Mouse (Mus musculus): Measurements from ENCODE around the gene Sf3a1. TPM values are rescaled to one million over a fixed set of nuclear protein-coding genes. Genes with fewer than 3 reads are reported as not detected.
A peak's percentile ranks its signal among the peaks of the same experiment; 100 is the strongest.

The Sf3a1 gene
- polyA plus RNA-seq, 1 experiment from 2014 or later = 71.6 TPM

DNA sequence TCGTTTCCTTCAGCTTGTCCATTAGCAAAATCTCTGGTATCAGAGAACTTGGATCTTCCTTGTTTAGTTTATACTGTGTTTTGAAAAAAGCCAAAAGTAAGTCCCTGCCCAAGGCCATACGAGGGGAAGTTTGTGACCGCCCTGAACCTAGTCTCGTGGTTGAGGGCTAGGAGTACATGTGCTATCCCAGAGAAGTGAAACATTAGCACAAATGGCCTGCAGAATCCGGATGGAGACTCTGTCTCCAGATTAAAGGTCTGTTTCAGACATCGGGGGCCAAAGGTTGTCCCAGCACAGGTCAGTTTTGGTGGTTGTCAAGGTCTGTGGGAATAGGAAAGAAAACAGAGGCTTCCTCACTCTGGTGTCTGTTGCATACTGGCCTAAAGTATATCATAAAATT lies 29.0 kb downstream of the Sf3a1 start:
- no peak overlapping the region for H3K4me3 ChIP-seq
- ATAC-seq (ENCODE audit: insufficient number of reproducible peaks, insufficient read depth, low FRiP score, low TSS enrichment, low read depth) = no peak
- H3K36me3 ChIP-seq = 0 out of 2 replicates have a peak, but pooled peaks cover 3% of the 10 kb centered on the region
- H3K27me3 ChIP-seq = no peaks in the 10 kb centered on the region
- H3K4me1 ChIP-seq = peaks cover 58% of the 10 kb centered on the region
- H3K27ac ChIP-seq = no peak overlapping the region
- H3K9ac ChIP-seq = no peak overlapping the region
- 0 out of 2 replicates have a peak overlapping the region, but pooled peaks have one; percentile 86 for H3K4me2 ChIP-seq
- no peaks in the 10 kb centered on the region for H3K9me3 ChIP-seq
- WGBS = 86% methylated on average over 6 of the region's 6 CpGs

DNA sequence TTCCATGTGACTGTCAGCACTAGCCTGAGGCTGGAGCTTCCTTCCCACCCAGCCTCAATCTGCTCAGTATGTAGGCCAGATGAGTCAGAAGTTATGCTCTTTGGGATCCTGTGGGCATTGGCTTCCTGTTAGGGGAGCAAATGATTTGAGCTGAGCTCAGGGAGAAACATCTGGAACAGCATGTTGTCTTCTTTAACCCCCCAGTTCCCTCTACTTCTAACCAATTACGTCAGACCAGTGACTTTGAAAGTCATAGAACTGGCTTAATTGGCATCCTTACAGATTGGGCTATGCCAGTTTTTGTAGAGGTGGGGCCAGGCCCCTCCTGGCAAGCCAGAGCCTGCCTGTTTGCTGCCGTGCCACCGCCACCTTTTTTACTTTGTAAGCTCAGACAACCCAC lies 30.5 kb downstream of the Sf3a1 start:
- H3K27me3 ChIP-seq = no peaks in the 10 kb centered on the region
- peaks cover 58% of the 10 kb centered on the region for H3K4me1 ChIP-seq
- peak overlapping the region; percentile 39; the same call in 1 of the 2 replicates for H3K27ac ChIP-seq
- H3K9me3 ChIP-seq = no peaks in the 10 kb centered on the region
- 0 out of 2 replicates have a peak overlapping the region, but pooled peaks have one; percentile 14 for H3K4me2 ChIP-seq
- H3K9ac ChIP-seq = peak overlapping the region; percentile 12; the same call in 1 of the 2 replicates
- H3K4me3 ChIP-seq = no peak overlapping the region
- no peak for ATAC-seq (ENCODE audit: insufficient number of reproducible peaks, insufficient read depth, low FRiP score, low TSS enrichment, low read depth)
- H3K36me3 ChIP-seq = peaks cover 3% of the 10 kb centered on the region; the same call in 1 of the 2 replicates
- 55% methylated on average over 3 of the region's 3 CpGs for WGBS

DNA sequence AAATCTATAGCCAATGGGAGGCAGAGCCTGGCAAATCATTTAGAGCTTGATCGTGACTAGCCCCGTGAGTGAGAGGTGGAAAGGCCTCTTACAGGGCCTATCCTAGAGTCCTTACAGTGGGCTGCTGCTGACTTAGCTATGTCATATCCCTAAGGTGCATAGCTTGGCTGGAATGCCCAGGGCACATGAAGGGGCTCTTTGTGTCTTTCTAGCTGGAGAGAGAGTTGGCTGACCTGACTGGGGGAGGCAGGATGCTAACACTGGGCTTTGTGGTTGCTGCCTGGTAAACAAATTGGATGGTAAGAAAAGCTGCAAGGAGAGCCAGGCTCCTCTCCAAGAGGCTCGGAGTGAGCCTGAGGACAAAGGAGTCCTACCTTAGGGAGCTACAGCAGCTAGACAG lies 32.6 kb downstream of the Sf3a1 start:
- peak overlapping the region; percentile 75; the same call in 1 of the 2 replicates for H3K27ac ChIP-seq
- H3K36me3 ChIP-seq = peaks cover 3% of the 10 kb centered on the region; the same call in 1 of the 2 replicates
- no peak overlapping the region for H3K9ac ChIP-seq
- WGBS = 61% methylated on average over 3 of the region's 3 CpGs
- H3K4me3 ChIP-seq = no peak overlapping the region
- H3K4me1 ChIP-seq = peaks cover 66% of the 10 kb centered on the region
- H3K4me2 ChIP-seq = no peak overlapping the region
- ATAC-seq (ENCODE audit: insufficient number of reproducible peaks, insufficient read depth, low FRiP score, low TSS enrichment, low read depth) = no peak
- H3K27me3 ChIP-seq = no peaks in the 10 kb centered on the region
- no peaks in the 10 kb centered on the region for H3K9me3 ChIP-seq

DNA sequence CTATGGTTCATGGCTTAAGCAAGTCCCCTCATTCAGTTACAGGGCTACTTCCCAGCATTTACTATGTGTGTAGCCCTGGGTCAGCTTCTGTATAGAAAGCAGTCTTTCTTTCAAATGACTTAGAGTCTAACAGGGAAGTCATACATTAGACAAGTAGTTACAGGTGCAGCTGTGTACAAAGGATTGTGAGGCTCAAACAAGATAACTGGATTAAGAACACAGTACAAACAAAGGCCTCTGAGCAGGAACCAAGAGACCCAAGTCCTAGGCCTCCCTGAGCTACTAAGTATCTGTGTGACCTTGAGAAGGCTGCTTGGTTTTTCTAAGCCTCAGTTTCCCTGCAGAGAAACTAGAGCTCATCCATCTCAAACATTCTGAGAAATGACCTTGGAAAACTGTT lies 33.3 kb downstream of the Sf3a1 start:
- Histone ChIP-seq H3K27ac (no peak overlapping the region), H3K4me2 (no peak overlapping the region), H3K36me3 (peaks cover 3% of the 10 kb centered on the region; the same call in 1 of the 2 replicates), H3K27me3 (no peaks in the 10 kb centered on the region), H3K9me3 (no peaks in the 10 kb centered on the region), H3K9ac (no peak overlapping the region), H3K4me1 (peaks cover 60% of the 10 kb centered on the region), H3K4me3 (no peak overlapping the region)
- no peak for ATAC-seq (ENCODE audit: insufficient number of reproducible peaks, insufficient read depth, low FRiP score, low TSS enrichment, low read depth)

DNA sequence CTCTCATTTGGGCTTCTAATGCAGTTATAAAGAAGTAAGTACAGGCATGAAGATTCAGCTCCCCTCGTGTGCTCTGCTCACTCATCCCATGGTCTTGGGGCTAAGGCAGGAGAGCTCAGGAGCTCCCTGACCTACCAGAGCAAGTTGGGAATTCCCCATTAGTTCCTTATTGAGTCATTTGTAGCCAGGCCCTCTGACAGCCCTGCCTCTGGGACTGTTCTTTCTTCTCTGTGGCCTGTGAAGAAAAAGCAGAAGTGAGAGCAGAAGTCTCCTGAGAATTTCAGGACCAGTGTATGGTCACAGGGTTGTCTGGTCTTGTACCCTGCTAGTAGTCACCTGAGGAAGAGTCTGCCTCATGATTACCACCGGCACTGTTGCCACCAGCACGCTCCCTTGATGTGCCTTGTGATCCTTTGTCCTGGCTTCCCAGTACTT lies 35.5 kb downstream of the Sf3a1 start:
- WGBS = 76% methylated on average over 3 of the region's 3 CpGs
- Histone ChIP-seq H3K36me3 (peaks cover 3% of the 10 kb centered on the region; the same call in 1 of the 2 replicates), H3K4me1 (peaks cover 53% of the 10 kb centered on the region), H3K4me3 (no peak overlapping the region), H3K27ac (no peak overlapping the region), H3K27me3 (no peaks in the 10 kb centered on the region), H3K9ac (no peak overlapping the region), H3K4me2 (no peak overlapping the region), H3K9me3 (no peaks in the 10 kb centered on the region)
- ATAC-seq (ENCODE audit: insufficient number of reproducible peaks, insufficient read depth, low FRiP score, low TSS enrichment, low read depth) = no peak

DNA sequence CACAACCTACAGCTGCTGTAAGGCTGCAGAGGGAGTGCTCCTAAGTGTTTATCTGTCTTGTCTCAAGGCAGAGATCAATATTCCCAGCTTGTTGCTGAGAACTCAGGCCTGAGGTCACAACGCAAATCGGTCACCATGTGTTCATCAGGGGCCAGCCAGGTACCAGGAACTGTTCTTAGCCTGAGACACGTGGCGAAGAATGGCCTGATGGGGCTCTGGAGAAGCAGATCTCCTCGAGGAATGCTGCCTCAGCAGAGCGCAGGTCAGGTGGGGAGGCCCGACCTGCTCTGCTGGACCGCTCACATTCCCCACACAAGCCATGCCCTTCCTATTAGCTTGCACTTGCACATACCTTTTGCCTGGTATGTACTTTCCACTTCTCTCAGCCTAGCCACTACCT lies 36.5 kb downstream of the Sf3a1 start:
- 59% methylated on average over 8 of the region's 8 CpGs for WGBS
- H3K27me3 ChIP-seq = no peaks in the 10 kb centered on the region
- peaks cover 3% of the 10 kb centered on the region; the same call in 1 of the 2 replicates for H3K36me3 ChIP-seq
- peaks cover 42% of the 10 kb centered on the region for H3K4me1 ChIP-seq
- H3K9ac ChIP-seq = peak overlapping the region; percentile 32; the same call in 1 of the 2 replicates
- ATAC-seq (ENCODE audit: insufficient number of reproducible peaks, insufficient read depth, low FRiP score, low TSS enrichment, low read depth) = no peak
- H3K4me3 ChIP-seq = no peak overlapping the region
- H3K4me2 ChIP-seq = no peak overlapping the region
- H3K9me3 ChIP-seq = no peaks in the 10 kb centered on the region
- no peak overlapping the region for H3K27ac ChIP-seq

DNA sequence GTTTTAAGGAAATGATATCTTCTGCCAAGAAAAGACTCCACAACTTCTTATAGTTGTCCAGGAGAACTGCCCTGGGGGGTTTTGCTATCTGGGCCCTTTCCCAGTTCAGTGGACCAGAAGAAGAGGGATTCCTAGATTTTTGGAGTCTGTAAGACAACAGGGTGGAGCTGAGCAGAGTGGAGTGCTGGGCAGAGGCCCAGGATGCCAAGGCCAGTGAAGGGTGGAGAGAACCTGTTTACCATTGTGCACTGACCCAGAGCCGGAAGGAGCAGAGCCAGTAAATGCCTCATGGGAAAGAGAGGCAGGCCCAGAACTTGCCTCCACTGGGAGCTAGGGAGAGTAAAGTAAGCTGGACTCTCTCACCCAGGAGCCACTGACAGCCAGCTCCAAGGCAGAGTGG lies 37.5 kb downstream of the Sf3a1 start:
- H3K4me3 ChIP-seq = no peak overlapping the region
- H3K27ac ChIP-seq = no peak overlapping the region
- no peaks in the 10 kb centered on the region; the same call in 1 of the 2 replicates for H3K36me3 ChIP-seq
- H3K9ac ChIP-seq = no peak overlapping the region
- ATAC-seq (ENCODE audit: insufficient number of reproducible peaks, insufficient read depth, low FRiP score, low TSS enrichment, low read depth) = no peak
- H3K4me1 ChIP-seq = peaks cover 34% of the 10 kb centered on the region
- H3K4me2 ChIP-seq = no peak overlapping the region
- H3K27me3 ChIP-seq = no peaks in the 10 kb centered on the region
- no peaks in the 10 kb centered on the region for H3K9me3 ChIP-seq
- WGBS = 71% methylated on average over 1 of the region's 1 CpGs

DNA sequence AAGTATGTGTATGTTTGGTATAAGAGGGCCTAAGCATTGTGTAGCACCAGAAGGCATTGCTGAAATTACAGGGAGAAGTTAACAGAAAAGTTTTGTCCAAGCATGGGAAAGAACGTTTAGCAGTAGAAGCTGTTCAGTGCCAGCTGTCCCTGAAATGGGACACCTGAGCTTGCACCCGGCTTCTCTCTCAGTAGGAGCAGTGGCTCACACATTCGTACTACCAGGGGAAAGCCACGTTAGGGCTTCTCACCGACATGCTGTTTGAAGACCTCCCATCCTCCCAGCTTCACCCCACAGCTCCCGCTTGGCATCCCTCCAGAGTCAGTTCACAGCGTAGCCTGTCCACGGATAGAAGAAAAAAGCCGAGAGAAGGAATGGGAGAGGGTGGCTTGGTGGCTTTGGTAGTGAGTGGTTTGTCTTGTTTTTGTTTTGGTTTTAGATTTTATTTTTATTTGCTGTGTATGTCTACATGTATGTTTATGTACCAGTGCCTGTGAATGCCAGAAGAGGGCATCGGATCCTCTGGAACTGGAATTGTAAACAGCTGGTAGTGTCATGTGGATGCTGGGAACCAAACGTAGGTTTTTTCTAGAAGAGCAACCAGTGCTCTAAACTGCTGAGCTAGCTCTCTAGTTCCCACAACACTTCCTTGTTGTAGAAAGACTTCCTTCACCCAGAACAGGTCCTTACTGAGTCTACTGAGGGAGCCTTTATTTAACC lies 42.0 kb downstream of the Sf3a1 start:
- WGBS = 75% methylated on average over 11 of the region's 11 CpGs
- Histone ChIP-seq H3K36me3 (peaks cover 17% of the 10 kb centered on the region), H3K4me2 (no peak overlapping the region), H3K27ac (no peak overlapping the region), H3K9ac (no peak overlapping the region), H3K9me3 (no peaks in the 10 kb centered on the region), H3K4me1 (peaks cover 15% of the 10 kb centered on the region), H3K4me3 (no peak overlapping the region), H3K27me3 (no peaks in the 10 kb centered on the region)
- no peak for ATAC-seq (ENCODE audit: insufficient number of reproducible peaks, insufficient read depth, low FRiP score, low TSS enrichment, low read depth)

DNA sequence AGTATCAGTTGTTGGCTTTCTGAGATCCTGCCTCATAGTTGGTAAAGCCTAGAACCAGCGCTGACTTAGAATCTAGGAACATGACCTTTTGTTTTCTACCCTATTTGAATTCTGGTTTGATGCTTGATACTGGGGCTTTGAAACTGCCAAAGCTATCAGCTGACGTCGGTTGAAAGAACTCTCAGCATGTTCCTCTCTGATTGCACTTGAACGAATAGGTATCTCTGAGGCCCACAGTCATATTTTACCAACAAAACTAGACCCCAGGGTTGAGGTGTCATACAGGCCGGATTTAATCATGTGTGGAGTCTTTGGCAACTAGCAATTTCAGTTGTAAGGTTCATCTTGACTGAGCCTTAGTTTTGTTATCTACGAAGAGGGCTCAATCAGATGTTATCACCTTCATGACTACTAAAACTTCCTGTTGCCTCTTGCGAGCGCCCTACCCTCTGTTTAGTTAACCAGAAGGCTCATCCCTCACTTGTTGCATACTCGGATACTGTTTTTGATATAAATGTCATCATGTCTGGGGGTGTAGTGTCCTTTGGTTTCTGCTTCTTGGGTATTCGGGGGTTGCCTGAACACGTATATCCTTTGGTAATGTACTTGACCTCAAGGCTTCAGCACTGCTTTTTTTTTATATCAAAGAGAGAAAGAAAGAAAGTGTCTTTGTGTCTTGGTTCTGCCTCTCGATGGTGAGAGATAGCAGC lies 43.0 kb downstream of the Sf3a1 start:
- no peak for ATAC-seq (ENCODE audit: insufficient number of reproducible peaks, insufficient read depth, low FRiP score, low TSS enrichment, low read depth)
- peaks cover 28% of the 10 kb centered on the region for H3K36me3 ChIP-seq
- H3K4me3 ChIP-seq = no peak overlapping the region
- H3K9ac ChIP-seq = no peak overlapping the region
- WGBS = 83% methylated on average over 12 of the region's 12 CpGs
- no peaks in the 10 kb centered on the region for H3K27me3 ChIP-seq
- H3K4me1 ChIP-seq = peaks cover 13% of the 10 kb centered on the region
- H3K27ac ChIP-seq = no peak overlapping the region
- no peaks in the 10 kb centered on the region for H3K9me3 ChIP-seq
- no peak overlapping the region for H3K4me2 ChIP-seq

DNA sequence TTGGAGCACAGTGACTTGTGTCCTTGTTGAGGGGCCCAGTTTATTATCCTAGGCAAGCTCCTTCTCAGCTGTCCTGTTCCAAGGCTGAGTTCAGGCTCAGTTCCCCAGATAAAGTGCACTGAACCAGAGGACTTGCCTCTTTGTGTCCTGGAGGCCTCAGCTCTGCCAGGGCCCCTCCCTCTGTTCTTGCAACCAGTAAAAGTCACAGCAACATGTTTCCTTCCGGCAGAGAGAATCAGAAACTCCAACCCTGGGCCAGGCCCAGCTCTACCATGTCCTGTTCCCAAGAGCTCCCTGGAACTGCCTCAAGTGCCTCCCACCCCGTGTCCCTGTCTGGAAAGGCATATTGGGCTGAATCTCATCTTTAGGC lies 43.5 kb downstream of the Sf3a1 start:
- H3K27ac ChIP-seq = no peak overlapping the region
- H3K9me3 ChIP-seq = no peaks in the 10 kb centered on the region
- peaks cover 13% of the 10 kb centered on the region for H3K4me1 ChIP-seq
- 55% methylated on average over 2 of the region's 2 CpGs for WGBS
- no peaks in the 10 kb centered on the region for H3K27me3 ChIP-seq
- peaks cover 33% of the 10 kb centered on the region for H3K36me3 ChIP-seq
- H3K9ac ChIP-seq = no peak overlapping the region
- ATAC-seq (ENCODE audit: insufficient number of reproducible peaks, insufficient read depth, low FRiP score, low TSS enrichment, low read depth) = no peak
- H3K4me3 ChIP-seq = no peak overlapping the region
- H3K4me2 ChIP-seq = no peak overlapping the region

DNA sequence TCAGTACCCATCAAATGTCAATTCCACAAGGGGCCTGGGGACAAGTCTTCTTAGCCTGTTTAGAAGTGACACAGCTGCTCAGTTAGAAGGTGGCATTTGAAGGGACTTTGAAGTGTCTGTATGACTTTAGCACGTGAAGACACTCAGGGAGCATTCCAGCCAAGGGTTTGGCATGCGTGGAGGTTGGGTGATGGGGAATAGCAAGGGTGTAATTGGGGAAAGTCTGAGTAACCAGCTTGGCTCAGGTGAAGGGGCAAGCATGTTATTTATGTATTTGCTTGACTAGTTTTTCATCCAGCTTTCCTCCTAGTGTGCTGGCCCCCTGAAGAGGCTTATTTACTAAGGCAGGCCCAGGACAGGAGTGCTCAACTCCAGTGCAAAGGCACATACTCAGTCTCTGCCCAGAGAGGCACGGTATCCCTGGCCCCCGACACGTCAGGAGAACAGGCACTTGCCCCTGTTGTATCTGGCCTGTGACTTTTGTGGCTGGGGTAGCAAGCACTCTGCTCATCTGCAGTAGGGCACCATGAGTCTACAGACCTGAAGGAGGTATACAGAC lies 45.0 kb downstream of the Sf3a1 start:
- H3K27ac ChIP-seq = no peak overlapping the region
- peaks cover 6% of the 10 kb centered on the region; the same call in 1 of the 2 replicates for H3K4me1 ChIP-seq
- no peak overlapping the region for H3K9ac ChIP-seq
- WGBS = 83% methylated on average over 5 of the region's 5 CpGs
- ATAC-seq (ENCODE audit: insufficient number of reproducible peaks, insufficient read depth, low FRiP score, low TSS enrichment, low read depth) = no peak
- H3K27me3 ChIP-seq = no peaks in the 10 kb centered on the region
- no peak overlapping the region for H3K4me3 ChIP-seq
- H3K9me3 ChIP-seq = no peaks in the 10 kb centered on the region
- peaks cover 47% of the 10 kb centered on the region for H3K36me3 ChIP-seq
- H3K4me2 ChIP-seq = no peak overlapping the region
